In the genomic region with DNA sequence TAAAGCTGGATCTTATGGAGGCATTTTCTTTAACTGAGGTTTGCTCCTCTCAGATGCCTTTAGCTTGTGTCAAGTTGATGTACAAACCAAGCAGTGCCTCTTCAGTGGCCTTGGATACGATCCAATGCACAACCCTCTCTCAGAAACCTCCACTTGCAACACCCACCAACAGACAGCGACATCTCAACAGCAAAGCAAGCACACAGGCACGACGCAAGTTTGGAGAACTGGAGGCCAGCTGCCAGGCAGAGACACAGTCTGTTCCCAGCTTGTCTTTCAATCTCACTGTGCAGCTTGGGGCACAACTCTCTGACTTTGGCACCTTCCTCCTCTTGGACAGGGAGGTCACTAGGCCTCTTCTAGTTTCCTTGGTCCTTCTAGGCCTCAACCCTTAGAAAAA, we compare ENCODE assay signal across 12 mouse cellular contexts.
DNase-seq lines count a peak whose midpoint lies in the region; TF ChIP-seq lines count a peak whose summit lies in the region.
"Had no signal": no experiment of that assay in that cellular context is flagged by ENCODE, and none has a peak within 500 bp of the region (broad histone marks: within the 10 kb centered on the region; RNA-seq: fewer than 3 reads in every experiment).

No protein-coding gene starts in this region.

- TF ChIP-seq RAD21 in MEL (IDR thresholded peaks at IDR 0.05; ENCODE audit: low read depth, low read length) = no peak

- no peak for TF ChIP-seq CTCF in heart, adult 2 months (IDR thresholded peaks at IDR 0.05)
- no peak for TF ChIP-seq CTCF in MEL (IDR thresholded peaks at IDR 0.05 in 2 of 3, conservative IDR thresholded peaks at IDR 0.05 in 1 of 3; ENCODE audit: control insufficient read depth in 1 of 3, insufficient read depth in 1 of 3, low read depth in 2 of 3, low read length in 3 of 3, poor library complexity in 1 of 3, severe bottlenecking in 1 of 3)
- no peak for TF ChIP-seq CTCF in lung, adult 2 months (IDR thresholded peaks at IDR 0.05; ENCODE audit: insufficient read depth, low read length)

- H3K36me3 ChIP-seq in heart, adult 2 months (ENCODE audit: control insufficient read depth, insufficient read depth, low read length) = no peaks in the 10 kb centered on the region
- H3K36me3 ChIP-seq in MEL (ENCODE audit: control insufficient read depth in 1 of 2, insufficient read depth in 2 of 2, low read length in 2 of 2) = no peaks in the 10 kb centered on the region
- H3K36me3 ChIP-seq: midbrain, embryonic 12.5 days; neural tube, embryonic 15.5 days had no signal

- no peaks in the 10 kb centered on the region for H3K9me3 ChIP-seq in MEL (replicated peaks; ENCODE audit: insufficient read depth, low read length)
- H3K9me3 ChIP-seq: midbrain, embryonic 12.5 days; neural tube, embryonic 15.5 days had no signal

- WGBS in heart, adult 2 months = 51% methylated on average over 4 of the region's 4 CpGs
- WGBS in lung, adult 2 months = 18% methylated on average over 4 of the region's 4 CpGs

- TF ChIP-seq EP300 in heart, adult 2 months (IDR thresholded peaks at IDR 0.05; ENCODE audit: insufficient read depth, low read depth, low read length) = no peak
- no peak for TF ChIP-seq EP300 in MEL (IDR thresholded peaks at IDR 0.05; ENCODE audit: low read depth in 1 of 2, low read length in 2 of 2)

- no peaks in the 10 kb centered on the region for H3K27me3 ChIP-seq in heart, adult 2 months (ENCODE audit: control insufficient read depth, insufficient read depth, low read length)
- peaks cover 8 to 19% of the 10 kb centered on the region in 2 experiments for H3K27me3 ChIP-seq in MEL (ENCODE audit: control insufficient read depth in 1 of 2, insufficient read depth in 2 of 2, low read length in 2 of 2)
- H3K27me3 ChIP-seq: midbrain, embryonic 12.5 days; neural tube, embryonic 15.5 days had no signal

- H3K9ac ChIP-seq in heart, adult 2 months (ENCODE audit: low read depth, low read length) = 0 out of 2 replicates have a peak overlapping the region, but pooled peaks have one; percentile 7
- no peak overlapping the region for H3K9ac ChIP-seq in MEL (ENCODE audit: control insufficient read depth, low read depth, low read length, poor library complexity, severe bottlenecking)
- H3K9ac ChIP-seq: midbrain, embryonic 12.5 days; neural tube, embryonic 15.5 days had no signal

- H3K4me3 ChIP-seq in heart, adult 2 months = 0 out of 2 replicates have a peak overlapping the region, but pooled peaks have one; percentile 14
- H3K4me3 ChIP-seq in MEL (ENCODE audit: control insufficient read depth in 1 of 2, insufficient read depth in 1 of 2, low read depth in 2 of 2, low read length in 2 of 2) = peak overlapping the region; percentile 49 to 73; a peak in 2 of 4 replicates
- H3K4me3 ChIP-seq in lung, adult 2 months (replicated peaks; ENCODE audit: extremely low read depth, low read depth, low read length) = no peak overlapping the region
- H3K4me3 ChIP-seq: erythroblast, embryonic 14.5 days; midbrain, embryonic 12.5 days; neural tube, embryonic 15.5 days had no signal

- peak overlapping the region; percentile 64 for H3K27ac ChIP-seq in heart, adult 2 months
- H3K27ac ChIP-seq in MEL (ENCODE audit: control insufficient read depth, low read depth, low read length) = no peak overlapping the region
- H3K27ac ChIP-seq: midbrain, embryonic 12.5 days; neural tube, embryonic 15.5 days had no signal

- no peaks in the 10 kb centered on the region for H3K79me2 ChIP-seq in heart, adult 2 months (replicated peaks; ENCODE audit: control insufficient read depth, insufficient read depth, low read length)
- no peaks in the 10 kb centered on the region for H3K79me2 ChIP-seq in MEL (ENCODE audit: control insufficient read depth, insufficient read depth, low read length, poor library complexity)

- peaks cover 4% of the 10 kb centered on the region for H3K4me1 ChIP-seq in heart, adult 2 months (ENCODE audit: control insufficient read depth, insufficient read depth, low read length)
- H3K4me1 ChIP-seq in MEL (ENCODE audit: control insufficient read depth in 1 of 2, insufficient read depth in 2 of 2, low read length in 2 of 2) = no peaks in the 10 kb centered on the region
- H3K4me1 ChIP-seq in lung, adult 2 months (ENCODE audit: control insufficient read depth, insufficient read depth, low read length) = peaks cover 20% of the 10 kb centered on the region
- H3K4me1 ChIP-seq: midbrain, embryonic 12.5 days; neural tube, embryonic 15.5 days had no signal

- TF ChIP-seq POLR2A in heart, adult 2 months (IDR thresholded peaks at IDR 0.05; ENCODE audit: insufficient read depth, low read depth, low read length) = no peak
- no peak for TF ChIP-seq POLR2A in MEL (IDR thresholded peaks at IDR 0.05; ENCODE audit: control insufficient read depth in 1 of 2, insufficient read depth in 1 of 2, low read depth in 1 of 2, low read length in 2 of 2, poor library complexity in 1 of 2)
- no peak for TF ChIP-seq POLR2A in lung, adult 2 months (IDR thresholded peaks at IDR 0.05; ENCODE audit: borderline replicate concordance, extremely low read depth, low read depth, low read length)

- DNase-seq in heart, adult 2 months = peak in 1 of 2 experiments; percentile 27
- DNase-seq in heart, postnatal 4 days = no peak
- DNase-seq in MEL (ENCODE audit: low read depth, low spot score) = peak; percentile 15
- DNase-seq in brain, adult 2 months (ENCODE audit: low read depth, low spot score) = peak; percentile 61
- peak; percentile 55 for DNase-seq in lung, adult 2 months
- no peak for DNase-seq in spleen, postnatal 14 days (ENCODE audit: low spot score in 2 of 2)
- no peak for DNase-seq in kidney, adult 11 months
- DNase-seq in retina, embryonic 14.5 days (ENCODE audit: low spot score) = no peak
- DNase-seq: thymus, postnatal 25 days had no signal

- intact Hi-C loops in heart, adult 2 months (cut with DNase I) = no loop called here

TF ChIP-seq in MEL, 35 proteins besides CTCF, POLR2A, EP300 and RAD21:
- TF ChIP-seq E2F4 (IDR thresholded peaks at IDR 0.05; ENCODE audit: borderline replicate concordance, low read depth, low read length) (no peak), USF1 (IDR thresholded peaks at IDR 0.05; ENCODE audit: low read depth, low read length) (no peak), GABPA (IDR thresholded peaks at IDR 0.05; ENCODE audit: low read depth, low read length) (no peak), ZC3H11A (IDR thresholded peaks at IDR 0.05; ENCODE audit: low read depth, low read length) (no peak), MAZ (IDR thresholded peaks at IDR 0.05; ENCODE audit: low read depth, low read length) (no peak), CHD1 (IDR thresholded peaks at IDR 0.05; ENCODE audit: low read depth, low read length) (no peak), MAX (IDR thresholded peaks at IDR 0.05; ENCODE audit: low read length) (no peak), NELFE (IDR thresholded peaks at IDR 0.05; ENCODE audit: low read depth, low read length) (no peak), USF2 (IDR thresholded peaks at IDR 0.05; ENCODE audit: borderline replicate concordance in 1 of 2, insufficient read depth in 1 of 2, low read depth in 1 of 2, low read length in 2 of 2) (no peak), UBTF (IDR thresholded peaks at IDR 0.05; ENCODE audit: borderline replicate concordance, insufficient read depth, low read depth, low read length) (no peak), ETS1 (IDR thresholded peaks at IDR 0.05; ENCODE audit: low read depth, low read length) (no peak), BHLHE40 (IDR thresholded peaks at IDR 0.05; ENCODE audit: borderline replicate concordance, low read depth, low read length) (no peak), GATA1 (IDR thresholded peaks at IDR 0.05; ENCODE audit: low read depth, low read length) (no peak), SIN3A (IDR thresholded peaks at IDR 0.05; ENCODE audit: low read length) (no peak), TBP (IDR thresholded peaks at IDR 0.05; ENCODE audit: low read depth, low read length) (no peak), ELF1 (IDR thresholded peaks at IDR 0.05; ENCODE audit: low read depth, low read length) (no peak)

Comparison
In these comparisons a context has a peak if more than half of its experiments do, and no peak if none do; other contexts are left out.
1. DNase-seq: peak in MEL (single experiment), brain, adult 2 months (single experiment) and lung, adult 2 months (single experiment); none in heart, postnatal 4 days (single experiment), spleen, postnatal 14 days (0 of 2), kidney, adult 11 months (single experiment) and retina, embryonic 14.5 days (single experiment).